Mouse (Mus musculus): ENCODE measurements around the gene Cldn15.

Gene Cldn15

DNA sequence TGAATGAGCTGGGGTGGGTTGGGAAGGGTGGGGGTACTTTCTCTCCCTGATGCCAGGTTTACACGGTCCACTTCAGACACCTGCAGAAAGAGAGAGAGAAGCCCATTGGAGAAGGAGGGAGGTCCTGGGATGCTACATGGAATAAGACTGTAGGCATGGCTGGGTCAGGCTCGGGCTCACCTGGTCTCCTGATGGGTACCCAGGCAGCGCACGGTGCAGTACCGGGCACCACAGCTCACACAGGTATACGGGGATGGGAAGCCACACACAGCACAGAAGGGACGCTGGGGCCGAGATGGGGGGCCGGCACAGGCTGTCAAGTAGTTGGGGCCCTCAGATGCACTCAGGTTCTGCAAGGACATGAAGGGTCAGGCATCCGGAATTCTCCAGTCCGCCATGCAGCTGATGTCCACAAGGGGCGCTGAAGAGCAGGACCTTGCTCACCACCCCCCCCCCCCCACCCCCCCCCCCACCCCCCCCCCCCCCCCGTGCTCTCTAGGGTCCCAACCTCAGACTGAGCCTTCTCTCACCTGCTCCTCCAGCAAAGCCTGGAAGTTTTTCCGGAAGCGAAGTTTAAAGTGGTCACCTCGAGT, 16.0 kb downstream of the Cldn15 start:
- DNase-seq (ENCODE audit: low spot score in 2 of 2): no peak

DNA sequence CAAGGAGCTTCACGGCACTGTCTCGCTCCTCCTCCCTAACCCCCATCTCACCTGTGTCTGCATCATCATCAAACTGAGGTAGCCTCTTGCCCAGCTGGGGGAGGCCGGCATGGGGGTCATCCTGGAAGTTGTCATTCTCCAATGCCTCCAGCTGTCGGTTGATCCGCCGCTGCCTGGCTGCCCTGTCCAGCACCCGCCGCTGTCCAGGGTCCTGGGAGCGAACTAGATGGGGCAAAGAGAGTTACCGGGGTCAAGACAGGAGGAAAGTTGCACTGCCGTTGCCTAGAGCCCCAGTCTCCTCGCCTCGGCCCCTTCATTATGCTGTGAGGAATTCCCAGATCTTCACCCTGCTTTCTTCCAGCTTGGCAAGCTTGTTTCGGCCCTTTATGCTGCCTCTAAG, 18.4 kb downstream of the Cldn15 start:
- no peak for DNase-seq (ENCODE audit: low spot score in 2 of 2)

DNA sequence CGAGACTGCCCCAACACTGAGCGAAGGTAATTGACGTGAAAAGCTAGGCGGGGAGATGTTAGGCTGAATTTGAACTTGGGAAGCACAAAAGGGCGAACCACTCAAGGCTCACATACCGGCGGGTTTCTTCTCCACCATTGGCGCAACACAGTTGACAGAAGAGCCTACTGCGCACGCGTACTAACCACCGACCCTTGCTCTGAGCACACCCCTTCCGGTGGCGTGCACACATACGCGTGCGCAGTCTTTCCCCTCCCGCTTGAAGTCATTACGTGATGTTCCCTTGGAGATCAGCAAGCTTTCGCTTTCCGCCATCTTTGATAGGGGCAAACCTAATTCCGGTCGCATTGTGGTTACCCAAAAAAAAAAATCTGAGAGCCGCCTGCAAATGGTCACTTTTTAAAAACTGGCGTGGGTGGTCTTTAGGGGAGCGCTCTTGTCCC, 20.3 kb downstream of the Cldn15 start, which contains the start of gene Plod3:
Gene Plod3 (plus strand): TSS at position 325 of the 443 bp plus-strand sequence.
- DNase-seq (ENCODE audit: low spot score in 2 of 2): peak; percentile 94 to 97

DNA sequence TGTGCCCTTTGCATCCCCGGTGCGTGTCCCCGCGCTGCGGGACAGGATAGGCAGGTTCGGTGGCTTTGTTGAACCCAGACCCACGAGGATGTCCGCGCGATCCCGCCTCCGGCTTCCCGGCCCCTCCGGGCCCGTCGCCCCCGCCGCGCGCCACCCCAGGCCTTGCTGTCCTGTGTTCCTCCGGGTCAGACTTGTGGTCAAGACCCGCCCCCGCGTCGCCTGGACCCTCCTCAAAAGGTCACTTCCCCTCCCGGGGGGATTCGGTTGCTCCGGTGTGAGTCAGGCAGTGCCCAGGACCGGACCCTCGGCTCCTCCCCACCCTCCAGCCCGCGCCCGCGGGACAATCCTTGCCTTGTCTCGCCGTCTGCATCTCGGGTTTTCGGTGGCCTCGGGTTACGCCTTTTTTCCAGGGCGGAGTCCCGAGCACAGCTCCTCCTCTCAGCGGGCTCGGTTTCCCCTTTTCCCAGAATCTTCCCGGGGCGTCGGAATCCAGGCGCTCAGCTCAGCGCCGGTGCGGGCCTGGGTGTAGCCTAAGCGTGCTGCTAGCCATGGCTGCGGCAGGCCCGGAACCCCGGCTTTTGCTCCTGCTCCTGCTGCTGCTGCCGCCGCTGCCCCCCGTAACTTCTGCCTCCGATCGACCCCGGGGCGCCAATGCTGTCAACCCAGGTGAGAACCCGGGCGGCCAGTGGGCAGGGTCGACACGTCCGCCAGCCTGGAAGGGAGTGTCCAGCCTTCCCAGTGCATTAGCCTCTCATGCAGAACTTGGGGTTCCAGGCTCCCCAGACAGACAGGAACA, 20.9 kb downstream of the Cldn15 start:
- DNase-seq (ENCODE audit: low spot score in 2 of 2): peak in 1 of 2 experiments; percentile 81

DNA sequence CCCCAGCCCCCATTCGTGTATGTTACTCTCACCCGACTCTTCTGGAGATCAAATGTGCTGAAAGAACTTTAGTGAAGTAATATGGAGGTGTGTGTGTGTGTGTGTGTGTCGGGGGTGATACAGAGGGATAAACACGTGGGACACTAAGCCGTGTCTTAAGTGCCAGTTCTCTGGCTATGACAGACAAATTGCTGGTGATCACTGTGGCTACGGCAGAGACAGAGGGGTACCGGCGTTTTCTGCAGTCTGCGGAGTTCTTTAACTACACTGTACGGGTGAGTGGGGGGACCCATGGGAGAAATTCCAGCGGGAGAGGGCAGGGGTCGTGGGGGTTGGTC, 21.5 kb downstream of the Cldn15 start, which contains the start of gene Znhit1:
Gene Znhit1 (minus strand): TSS at position 88 of the 338 bp plus-strand sequence.
- no peak for DNase-seq (ENCODE audit: low spot score in 2 of 2)

DNA sequence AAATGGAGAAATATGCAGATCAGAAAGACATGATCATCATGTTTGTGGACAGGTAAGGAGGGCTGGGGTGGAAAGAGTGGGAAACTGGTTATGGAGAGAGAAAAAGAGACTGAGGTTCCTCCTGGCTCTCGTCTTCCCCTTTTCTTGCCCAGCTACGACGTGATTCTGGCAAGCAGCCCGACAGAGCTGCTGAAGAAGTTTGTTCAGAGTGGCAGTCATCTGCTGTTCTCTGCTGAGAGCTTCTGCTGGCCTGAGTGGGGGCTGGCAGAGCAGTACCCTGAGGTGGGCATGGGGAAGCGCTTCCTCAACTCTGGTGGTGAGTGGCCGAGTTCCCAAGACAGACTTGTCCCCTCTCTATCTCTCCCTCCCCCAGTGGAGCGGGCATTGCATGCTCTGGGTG, 22.0 kb downstream of the Cldn15 start:
- peak in 1 of 2 experiments; percentile 49 for DNase-seq (ENCODE audit: low spot score in 2 of 2)

DNA sequence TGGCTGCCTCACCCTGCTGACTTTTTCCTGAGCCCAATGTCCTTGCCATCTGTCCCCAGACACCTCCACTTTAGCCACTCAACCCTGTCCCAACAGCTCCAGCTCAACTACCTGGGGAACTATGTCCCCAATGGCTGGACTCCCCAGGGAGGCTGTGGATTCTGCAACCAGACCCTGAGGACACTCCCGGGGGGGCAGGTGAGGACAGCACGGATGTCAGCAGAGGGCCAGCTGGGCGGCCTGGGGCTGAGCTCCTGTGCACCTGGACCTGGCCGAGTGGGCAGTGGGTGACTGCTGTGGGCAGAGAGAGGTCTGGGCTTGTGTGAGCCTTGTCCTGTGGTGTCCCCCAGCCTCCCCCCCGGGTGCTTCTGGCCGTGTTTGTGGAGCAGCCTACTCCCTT, 23.4 kb downstream of the Cldn15 start:
- DNase-seq (ENCODE audit: low spot score in 2 of 2): no peak

DNA sequence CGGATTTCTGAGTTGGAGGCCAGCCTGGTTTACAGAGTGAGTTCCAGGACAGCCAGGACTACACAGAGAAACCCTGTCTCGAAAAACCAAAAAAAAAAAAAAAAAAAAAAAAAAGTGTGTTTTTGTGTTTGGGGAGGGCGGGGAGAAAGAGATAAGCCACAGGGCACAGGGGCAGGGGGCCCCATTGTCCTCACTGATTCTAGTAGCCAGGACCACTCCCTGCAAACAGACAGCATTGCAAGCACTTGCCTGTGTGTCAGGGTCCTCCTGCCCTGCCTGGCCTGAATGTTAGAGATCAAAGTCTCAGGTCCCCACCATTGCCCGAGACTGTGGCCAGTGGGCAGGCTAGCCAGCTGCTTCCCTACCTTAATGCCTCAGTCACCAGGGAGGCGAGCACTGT, 33.0 kb downstream of the Cldn15 start:
- no peak for DNase-seq (ENCODE audit: low spot score in 2 of 2)

DNA sequence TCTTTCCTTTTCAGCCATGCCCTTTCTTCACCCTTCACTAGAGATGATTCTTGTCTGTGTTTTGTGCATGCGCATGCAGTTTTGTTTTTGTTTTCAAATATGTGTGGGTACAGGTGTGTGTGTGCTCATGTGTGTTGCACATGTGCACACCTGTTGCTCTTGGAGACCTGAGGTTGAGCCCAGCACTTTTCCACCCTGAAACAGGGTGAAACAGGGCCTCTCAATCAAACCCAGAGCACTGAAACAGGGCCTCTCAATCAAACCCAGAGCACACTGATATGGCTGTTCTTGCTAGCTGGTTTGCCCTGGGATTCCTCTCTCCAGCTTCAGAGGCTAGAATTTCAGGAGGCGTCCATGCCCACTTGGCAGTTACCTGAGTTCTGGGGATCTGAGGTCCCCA, 34.2 kb downstream of the Cldn15 start:
- DNase-seq (ENCODE audit: low spot score in 2 of 2): no peak

DNA sequence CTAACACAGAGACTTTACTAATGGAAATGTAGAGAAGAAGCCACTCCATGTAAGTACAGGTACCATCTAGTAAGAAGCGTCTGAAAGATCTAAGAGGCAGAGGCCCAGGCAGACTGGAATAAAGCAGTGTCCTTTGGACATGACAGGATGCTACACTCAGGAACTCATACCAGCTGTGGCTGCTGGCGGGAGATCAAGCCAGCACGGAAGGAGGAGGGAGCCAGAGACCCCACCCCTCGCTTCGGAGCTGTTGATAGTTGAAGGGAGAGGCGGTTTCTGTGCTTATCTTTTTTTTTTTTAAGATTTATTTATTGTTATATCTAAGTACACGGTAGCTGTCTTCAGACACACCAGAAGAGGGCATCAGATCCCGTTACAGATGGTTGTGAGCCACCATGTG, 40.9 kb downstream of the Cldn15 start:
- DNase-seq (ENCODE audit: low spot score in 2 of 2): no peak

DNA sequence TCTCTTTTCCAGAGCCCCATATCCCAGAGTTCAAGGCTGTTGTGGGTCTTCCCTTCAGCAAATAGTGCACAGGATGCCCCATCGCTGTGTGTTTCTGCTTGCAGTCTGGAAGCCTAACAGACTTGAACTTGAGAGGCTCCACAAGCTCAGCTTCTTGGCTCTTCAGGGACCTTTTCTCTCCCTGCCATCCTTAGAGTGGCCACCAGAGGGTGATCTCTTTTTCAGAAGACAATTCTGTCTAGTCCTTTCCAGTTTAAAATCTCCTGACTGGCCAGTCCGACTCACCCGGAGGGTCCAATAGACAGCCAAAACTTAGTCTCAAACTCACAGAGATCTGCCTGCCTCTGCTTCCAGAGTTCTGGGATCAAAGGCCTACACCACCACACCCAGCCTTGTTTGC, 43.6 kb downstream of the Cldn15 start:
- DNase-seq (ENCODE audit: low spot score in 2 of 2): peak in 1 of 2 experiments; percentile 65

DNA sequence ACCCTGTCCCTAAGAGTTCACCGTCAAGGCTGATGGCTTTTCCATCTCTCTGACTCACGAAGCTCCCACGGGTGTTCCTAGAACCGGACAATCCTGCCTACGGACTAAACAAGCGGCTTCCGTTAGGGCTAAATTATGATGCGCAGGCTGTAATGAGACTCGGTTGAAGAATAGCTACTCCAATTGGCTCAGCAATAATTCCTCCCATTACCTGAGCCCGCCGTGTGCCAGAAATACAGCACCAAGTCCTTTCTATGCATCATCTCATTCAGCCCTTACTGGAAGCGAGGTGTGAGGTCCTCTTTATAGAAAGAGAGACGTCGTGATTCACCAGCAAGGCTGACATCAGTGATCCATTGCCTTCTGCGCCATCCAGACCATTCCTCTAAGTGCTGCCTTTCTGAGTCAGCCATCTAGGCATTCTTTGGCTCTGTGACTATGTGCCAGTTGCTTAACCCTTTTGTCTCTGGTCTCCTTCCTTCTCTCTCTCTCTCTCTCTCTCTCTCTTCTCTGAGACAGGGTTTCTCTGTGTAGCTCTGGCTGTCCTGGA, 46.1 kb downstream of the Cldn15 start:
- DNase-seq (ENCODE audit: low spot score in 2 of 2): no peak

DNA sequence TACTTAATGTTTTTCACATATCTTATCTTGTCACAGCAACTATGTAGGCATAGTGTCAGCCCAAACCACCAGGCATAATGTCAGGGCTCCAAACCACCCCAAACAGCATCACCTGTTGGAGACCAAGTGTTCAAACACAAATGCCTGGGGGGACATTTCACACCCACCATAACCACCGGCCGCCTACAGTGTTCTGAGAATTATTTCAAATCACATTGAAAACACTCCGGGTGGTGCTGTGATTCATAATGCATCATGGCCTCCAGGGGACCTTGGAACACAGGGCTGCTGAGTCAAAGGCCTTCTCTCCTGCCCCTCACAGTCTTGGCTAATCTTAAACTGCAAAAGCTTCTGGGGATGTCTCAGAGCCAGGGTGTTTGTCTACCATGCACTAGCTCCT, 49.5 kb downstream of the Cldn15 start:
- no peak for DNase-seq (ENCODE audit: low spot score in 2 of 2)

DNA sequence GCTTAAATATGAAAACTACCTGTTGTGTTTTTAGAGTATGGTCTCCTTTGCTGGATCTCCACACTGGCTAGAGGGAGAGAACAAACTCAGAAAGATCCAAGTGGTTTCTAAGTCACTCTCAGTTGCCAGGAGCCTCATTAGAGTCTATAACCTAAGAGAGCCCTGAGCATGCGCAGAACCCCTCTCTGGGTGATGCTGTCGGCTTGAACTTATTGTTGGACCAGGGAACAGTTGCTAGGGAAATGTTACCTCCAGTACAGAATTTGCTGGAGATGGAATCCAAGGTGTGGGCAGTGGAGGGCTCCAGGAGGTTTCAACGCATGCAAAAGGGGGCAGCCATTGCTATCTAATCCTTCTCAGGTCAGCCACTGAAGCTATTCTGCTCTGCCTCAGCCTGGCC, 57.9 kb downstream of the Cldn15 start:
- no peak for DNase-seq (ENCODE audit: low spot score in 2 of 2)

DNA sequence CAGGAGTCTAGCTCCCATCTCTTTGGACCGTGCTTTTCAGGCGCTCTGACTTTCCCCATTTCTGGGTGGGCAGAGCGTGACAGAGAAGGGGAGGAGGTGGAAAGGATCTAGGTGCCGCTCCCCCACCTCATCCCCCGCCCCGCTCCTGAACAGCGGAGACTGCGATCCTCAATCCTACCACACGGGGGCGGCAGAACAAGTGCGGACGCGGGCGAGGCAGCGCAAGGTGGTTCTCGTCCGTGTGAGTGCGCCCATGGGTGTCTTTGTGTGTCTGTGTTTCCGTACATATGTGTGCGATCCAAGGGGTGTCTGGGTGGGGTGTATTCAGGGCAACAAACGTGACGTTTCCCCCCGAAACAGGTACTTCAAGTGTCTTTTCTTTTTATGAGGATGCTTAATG, 58.7 kb downstream of the Cldn15 start:
- DNase-seq (ENCODE audit: low spot score in 2 of 2): peak in 1 of 2 experiments; percentile 85
